Mouse (Mus musculus): ENCODE measurements around the gene Drosha.
"Not testable (repeated sequence)": the region's sequence is repeated elsewhere in the genome, so short reads cannot be mapped to it uniquely, and the experiment has no call there.

The Drosha gene

DNA sequence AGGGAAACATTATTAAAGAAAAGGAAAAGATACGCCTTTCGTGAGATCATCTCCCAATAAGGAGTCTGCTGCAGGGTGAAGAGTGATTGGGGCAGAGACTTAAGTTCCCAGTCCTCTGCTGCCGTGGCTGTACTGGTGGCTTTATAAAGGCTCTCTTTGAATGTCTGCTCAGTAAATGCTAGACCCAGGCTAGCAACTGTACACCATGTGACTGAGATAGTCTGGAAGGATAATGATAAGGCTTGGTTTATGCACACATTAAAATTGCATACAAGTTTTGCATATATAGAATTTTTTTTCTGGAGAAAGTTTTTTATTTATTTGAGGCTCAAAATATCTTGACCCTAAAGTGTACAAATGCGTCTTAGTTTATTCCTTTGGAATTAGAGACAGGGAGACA is 63.7 kb downstream of the Drosha start:
- DNase-seq: no peak

DNA sequence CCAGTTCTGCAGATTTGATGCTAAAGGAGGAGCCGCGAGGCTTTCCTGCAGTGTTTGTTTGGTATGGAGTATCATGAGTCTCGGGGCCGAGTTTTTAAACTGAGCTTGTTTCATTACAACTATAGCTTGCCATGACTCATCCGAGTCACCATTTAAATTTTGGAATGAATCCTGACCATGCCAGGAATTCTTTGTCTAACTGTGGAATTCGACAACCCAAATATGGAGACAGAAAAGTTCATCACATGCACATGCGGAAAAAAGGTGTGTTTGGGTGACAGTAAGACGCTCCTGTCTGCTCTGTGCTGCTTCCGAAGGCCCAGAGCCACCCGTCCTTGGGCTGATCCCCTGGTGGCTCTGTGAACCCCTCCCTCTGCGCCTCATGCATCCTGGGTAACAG is 65.3 kb downstream of the Drosha start:
- DNase-seq: no peak

DNA sequence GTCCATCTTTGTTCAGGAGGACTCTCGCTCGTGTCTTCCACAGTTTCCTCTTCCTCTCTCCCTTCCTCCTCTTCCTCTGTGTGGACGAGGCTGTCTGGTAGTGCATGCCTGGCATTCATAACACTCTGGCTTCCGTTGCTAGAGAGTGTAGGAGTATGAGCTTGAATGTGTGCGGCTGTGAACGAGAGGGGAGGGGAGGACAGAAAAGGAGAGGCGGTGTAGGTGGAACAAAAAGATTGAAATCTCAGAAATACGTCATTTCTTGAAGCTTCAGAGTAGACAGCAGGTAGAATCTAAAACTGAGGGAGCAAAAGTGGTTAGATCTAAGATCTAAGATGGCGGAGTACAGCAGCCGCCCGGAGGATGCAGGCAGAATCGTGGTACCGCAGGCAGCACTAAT is 70.8 kb downstream of the Drosha start:
- DNase-seq: no peak

DNA sequence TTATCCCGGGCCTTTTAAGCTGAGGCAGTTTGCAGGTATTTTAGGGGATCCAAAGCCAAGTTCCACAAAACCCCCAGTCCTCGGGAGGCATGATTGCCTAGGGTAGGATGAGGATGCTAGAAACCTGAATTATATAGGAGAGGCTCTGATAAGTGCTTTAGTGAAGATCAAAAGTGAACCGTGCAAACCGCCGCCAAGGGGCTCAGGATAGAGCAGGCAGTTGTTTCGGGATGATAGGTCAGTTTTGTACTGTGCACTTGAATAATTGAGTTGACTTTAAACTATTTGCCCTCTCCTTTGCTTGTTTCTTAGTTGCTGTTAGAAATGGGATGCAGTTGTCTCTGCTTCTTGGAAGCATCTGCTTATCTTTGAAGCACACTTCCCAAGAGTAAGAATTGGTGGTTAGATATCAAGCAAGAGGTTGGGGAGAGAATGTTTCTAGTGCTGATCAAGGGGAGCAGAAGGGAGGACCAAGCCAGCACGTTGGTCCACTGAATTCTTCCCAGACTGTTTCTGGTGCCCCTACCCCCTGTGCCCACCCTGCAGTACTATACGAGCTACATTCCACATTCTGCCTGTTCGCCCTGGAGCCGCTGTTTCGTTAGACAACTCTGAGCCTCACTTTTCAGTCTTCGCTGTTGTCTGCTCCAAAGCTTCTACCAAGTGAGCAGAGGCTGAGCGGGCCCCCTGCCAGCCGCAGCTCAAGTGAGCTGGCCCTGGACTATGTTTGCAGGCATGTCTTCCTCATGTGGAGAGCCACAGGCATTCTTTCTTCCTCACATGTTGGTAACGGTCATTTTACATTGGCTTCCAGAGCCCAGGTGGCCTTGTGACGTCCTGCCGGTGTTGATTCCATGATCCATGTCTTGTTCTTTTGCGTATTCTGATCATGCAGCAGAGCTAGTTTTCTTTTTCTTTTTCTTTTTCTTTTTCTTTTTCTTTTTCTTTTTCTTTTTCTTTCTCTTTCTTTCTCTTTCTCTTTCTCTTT is 71.7 kb downstream of the Drosha start:
- DNase-seq: no peak

DNA sequence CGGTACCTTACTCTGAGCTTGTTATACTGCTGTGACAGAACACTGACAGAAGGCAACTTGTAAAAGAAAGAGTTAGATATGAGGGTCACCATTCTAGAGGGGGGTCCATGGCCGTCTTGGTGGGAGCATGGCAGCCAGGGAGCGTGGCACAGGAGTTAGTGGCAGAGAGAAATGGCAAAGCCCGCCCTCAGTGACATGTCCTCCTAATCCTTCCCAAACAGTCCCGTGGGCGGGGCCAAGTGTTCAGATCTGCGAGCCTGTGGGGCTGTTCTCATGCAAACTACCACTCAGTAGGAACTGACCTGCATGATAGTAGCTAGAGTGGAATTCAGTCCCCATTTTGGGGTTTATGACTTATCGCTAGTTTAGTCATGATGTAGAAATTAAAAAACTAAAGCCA is 73.2 kb downstream of the Drosha start:
- no peak for DNase-seq

DNA sequence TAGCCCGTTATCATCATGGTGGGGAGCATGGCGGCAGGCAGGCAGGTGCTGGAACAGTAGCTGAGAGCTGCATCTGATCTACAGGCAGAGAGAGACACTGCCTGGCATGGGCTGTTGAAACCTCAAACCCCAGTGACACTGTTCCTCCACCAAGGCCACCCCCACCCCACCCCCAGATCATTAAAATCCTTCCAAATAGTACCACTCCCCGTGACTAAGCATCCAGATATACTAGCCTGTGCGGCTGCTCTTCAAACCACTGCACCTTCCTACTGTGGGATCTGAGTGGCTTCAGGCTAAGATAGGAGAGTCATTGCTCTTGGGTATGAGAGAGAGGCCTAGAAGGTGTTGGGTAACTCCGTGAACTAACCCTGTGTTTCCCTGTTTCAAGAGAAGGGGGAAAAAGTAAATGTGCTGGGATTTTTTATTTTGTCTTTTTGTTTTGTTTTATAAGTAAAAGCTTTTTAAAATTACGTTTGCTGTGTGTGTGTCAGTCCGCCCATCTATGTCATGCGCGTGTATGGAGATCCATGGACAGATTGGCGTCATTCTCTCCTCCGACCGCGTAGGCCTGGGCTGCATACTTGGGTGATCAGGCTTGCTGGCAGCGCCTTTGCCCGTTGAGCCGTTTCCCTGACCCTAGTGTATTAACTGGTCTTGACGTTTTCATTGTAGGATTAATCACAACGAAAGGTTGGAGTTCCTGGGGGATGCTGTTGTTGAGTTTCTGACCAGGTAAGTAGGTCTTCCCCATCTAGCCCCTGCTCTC is 76.0 kb downstream of the Drosha start:
- no peak for DNase-seq

DNA sequence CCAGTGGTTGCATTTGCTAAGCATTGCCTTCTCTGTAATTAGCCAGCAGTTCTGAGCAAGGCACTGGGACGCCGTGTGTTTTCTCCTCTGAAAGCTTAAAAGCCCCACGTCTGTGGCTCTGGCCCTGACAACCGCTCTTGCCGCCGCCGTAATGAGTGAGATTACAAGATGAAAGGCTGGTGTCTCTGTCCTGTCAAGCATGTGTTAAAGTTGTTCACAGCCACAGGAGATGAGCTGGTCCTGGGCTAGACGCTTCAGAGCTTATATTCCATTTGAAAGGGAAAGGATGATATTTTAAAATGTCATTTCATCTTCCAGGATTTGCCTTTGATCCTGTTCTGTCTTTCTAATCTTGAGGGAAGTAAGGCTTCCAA is 76.6 kb downstream of the Drosha start:
- no peak for DNase-seq

DNA sequence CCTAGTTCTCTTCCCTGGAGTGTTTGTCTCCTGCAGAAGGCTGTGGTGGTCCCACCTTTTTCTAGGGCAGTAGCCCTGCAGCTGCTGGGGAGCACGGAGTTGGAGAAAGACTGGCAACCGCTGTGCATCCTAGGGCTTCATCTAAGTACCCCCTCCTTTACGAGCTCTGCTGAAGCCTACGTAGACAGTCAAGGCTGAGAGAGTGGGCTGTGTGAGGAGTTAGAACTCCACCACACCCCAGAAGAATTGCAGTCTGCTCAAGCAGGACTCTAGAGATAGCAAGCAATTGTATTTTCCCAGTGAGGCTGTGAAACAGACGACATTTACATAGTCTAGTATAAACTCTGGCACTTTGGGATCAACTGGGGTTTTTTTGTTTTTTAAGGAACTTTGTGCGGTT is 79.8 kb downstream of the Drosha start:
- no peak for DNase-seq

DNA sequence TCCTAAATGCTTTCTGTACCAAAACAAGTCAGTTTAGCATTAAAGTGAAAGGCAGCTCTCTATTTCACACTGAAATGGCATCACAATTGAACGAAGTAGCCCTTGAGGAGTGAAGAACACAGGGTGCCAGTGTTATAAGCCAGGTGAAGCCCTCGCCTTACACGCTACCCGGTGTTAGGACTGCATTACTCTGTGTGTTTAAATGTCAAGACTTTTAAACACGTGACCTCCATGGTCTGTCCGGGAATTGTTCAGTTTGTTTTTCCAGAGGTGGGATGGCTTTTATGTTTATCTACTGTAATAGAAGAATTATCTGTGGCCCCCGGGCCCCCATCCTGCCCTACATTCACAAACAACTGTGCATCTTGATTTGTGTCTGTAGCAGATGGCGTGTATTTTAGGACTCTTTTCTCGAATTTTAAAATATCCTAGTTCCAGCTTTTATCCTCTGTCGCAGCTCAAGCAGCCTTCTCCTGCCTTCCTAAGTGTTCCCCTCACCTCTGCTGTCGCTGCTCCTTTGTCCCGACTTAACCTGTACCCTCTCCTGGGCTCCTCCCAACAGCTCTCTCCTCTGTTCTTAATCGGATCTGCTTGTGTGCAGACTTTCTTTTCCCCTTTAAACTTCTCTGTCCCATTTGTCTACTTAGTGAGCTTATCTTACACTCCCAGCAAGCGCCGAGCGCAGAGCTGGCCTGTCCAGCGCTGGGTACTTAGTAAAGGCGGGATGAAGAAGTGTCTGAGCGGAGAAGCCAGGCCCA is 83.5 kb downstream of the Drosha start:
- DNase-seq: no peak

DNA sequence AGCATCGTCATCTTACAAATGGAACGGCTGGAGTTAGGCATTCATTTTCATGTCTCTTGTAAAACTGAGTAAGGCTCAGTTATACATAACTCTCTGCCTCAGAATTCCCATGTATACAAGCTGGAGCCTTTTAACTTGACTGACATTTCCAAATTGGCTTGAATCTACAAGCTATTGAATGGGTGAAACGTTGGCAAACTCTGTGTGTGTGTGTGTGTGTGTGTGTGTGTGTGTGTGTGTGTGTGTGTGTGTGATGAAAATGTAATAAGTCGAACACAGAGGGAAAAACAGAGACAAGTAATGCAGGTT is 84.1 kb downstream of the Drosha start:
- DNase-seq: no peak

DNA sequence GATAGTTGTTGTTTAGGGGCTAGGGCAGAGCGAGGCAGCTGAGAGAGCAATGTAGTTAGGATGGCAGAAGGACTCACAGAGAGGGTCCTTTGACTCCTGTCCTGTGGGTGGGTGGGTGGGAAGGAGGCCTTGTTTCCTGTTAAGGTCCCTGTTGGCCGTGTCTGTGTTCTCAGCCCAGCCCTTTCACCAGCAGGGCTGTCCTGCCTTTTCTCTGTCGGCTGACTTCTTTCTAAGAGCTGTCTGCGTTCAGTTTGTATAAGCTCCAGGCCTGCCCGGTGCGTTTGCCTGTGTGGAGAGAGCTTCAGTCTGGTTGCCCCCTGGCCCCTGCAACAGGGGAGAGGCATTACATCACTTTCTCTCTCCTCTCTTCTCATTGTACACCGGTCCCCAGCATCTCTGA is 84.6 kb downstream of the Drosha start:
- no peak for DNase-seq

DNA sequence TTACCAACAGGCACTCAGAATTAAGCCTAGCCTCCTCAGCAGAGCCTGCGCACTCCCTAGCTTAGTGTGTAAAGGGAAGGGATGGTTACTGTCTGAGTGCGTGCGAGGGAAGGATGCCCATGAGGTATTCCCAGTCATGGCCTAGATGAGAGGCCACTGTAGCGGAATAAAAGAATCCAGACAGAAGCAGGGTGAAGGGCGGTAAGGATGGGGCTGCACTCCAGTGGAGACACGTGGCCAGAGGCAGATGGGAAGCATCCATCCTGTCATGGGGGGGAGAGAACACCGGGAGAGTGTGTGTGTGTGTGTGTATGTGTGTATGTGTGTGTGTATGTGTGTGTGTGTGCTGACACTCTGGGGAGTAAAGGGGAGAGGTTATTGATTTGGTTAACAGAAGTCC is 86.5 kb downstream of the Drosha start:
- no peak for DNase-seq

DNA sequence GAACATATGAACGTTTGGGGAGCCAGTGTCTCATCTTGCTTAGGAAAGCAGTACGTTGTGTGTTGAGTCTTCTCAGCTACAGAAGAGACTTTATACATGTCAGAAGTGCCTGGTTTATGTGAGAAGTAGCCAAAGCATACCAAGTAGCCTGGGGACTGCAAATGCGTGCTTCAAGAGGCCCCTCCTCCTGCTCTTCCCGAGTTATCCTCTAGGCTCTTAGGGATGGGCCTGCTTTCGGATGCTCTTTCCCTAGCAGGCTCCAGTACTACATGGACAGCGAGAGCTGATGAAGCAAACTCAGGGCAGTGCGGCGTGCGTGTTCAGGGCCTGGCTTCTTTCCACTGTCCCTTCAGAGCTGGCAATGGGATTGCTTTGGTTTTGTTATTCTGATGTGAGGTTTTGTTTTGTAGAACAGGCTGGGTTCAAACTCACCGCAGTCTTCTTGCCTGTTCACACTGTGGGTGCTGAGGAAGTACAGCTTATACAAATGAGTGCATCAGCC is 91.8 kb downstream of the Drosha start:
- no peak for DNase-seq

DNA sequence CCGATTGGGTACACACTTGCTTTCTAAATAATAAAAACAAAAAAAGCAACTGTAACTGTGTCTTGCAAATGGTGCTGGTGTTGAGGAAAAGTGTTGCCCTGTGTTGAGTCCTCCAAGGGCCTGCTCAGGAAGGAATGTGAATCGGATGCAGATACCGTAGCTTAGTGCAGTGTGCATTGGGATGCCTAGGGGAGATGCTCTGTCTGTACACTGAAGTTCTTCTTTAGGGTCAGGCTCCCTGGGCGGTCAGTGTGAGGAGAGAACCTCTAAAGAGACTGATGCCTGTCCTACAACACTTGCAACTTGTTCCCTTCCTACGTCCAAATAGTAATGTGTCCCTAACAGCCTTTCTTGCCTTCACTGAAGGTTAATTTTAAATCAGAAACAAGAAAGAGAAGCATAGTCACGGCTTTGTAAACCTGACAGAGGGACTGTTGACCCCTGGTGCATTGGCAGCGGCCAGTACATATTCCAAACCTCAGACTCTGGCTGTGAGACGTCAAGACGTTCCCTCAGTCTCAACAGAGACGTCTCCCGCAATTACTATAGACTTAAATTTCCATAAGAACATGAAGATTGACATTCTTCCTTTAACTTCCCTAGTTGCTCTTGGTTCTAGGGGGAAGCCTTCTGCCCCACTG is 94.8 kb downstream of the Drosha start:
- not testable (repeated sequence) for DNase-seq

DNA sequence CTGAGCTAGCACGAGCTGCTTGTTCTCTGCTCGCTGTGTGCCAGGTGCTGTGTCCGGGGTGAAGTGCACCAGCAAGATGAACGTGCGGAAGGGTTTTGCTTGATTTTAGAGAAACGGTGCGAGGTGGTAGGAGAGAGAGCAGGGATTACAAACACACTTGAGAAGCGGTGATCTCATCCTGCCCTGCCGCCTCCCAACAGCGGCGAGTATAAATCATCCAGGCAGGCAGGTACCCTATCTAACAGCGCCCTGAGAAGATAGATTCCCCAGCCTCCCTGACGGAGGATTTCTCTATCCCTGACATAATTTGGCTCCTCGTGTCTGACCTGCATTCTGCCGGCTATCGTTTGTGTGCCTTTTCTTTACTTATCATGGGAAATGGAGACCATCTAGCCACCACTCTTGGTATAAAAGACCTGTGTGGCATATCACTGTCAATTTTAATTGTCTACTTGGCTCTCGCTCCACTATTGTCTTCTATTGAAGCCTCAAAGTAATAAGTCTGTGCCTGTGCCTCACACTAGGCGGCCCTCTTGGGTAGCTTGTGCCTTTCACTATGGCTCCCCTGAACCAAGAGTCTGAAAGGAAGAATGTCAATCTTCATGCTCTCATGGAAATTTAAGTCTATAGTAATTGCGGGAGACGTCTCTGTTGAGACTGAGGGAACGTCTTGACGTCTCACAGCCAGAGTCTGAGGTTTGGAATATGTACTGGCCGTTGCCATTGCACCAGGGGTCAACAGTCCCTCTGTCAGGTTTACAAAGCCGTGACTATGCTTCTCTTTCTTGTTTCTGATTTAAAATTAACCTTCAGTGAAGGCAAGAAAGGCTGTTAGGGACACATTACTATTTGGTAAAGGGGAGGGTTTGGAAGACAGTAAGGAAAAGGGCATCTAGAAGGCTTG is 95.6 kb downstream of the Drosha start:
- no peak for DNase-seq

DNA sequence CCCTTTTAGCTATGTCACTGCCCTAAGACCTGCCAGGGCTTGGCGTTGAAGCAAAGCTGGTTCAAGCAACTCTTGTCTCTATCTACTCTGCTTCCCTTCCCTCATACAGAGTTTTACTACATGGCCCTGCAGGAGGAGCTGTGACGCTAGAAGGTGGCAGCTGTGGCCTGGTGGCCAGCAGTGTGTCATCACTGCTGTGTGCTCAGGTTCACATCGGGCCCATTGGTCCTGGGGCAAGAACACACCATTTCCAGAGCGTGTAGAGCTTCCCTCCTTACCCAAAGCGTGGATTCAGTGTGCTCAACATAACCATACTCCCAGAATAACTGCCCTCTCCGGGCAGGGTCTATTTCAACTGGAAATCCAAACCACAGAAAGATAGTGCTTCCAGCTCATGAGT is 97.3 kb downstream of the Drosha start:
- no peak for DNase-seq

DNA sequence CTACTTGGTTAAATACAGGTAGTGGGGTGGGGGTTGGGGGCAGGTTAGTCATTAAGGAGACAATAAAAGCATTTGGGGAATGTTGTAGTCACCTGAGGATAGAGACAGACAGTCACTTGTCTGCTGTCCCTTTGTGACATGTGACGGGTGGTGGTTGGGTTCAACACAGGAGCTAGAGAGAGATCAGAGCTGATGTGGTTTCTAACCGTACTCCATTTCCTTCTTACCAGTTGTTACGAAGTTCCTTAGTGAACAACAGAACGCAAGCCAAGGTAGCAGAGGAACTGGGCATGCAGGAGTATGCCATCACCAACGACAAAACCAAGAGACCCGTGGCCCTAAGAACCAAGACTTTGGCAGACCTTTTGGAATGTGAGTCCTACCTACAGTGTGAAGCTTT is 99.2 kb downstream of the Drosha start:
- no peak for DNase-seq

DNA sequence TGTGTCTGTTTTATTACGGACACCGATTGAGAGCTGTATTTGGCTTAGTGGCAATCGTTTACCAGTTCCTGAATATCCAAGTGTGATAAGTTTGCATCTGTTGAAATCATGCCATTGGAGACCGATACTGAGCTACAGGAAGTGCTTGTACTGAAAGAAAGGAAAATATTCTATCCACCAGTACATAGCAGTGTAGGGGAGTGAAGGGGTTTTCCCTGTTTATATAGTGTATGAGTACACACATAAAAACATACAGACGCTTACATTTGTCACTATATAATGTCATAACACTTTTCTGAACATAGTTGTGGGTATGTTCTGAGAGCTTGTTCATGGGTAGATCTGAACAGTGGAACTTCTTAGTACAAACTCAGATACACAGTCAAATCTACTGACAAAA is 106.9 kb downstream of the Drosha start:
- DNase-seq: no peak

DNA sequence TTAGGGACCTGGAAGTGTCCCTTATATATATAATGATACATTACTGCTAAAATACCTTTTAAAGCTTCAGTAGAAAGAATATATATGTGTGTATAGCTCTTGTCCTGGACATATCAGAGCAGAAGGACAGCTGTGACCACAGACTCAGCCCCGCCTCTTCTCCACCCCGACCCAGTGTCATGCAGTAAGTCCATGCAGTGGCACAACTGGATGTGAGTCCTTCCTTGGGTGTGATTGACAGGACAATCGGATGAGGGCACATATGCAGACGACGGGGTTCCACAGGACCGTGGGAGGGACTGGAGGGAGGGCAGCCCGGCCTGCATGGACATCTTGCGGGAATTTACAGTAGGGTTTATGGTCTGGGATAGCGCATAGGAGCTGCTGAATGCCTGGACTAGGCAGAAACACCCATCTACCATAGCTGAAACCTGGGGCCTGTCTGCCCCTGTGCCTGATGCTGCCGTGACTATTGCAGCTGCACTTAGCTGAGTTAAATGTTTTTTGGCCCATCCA is 111.7 kb downstream of the Drosha start:
- no peak for DNase-seq

DNA sequence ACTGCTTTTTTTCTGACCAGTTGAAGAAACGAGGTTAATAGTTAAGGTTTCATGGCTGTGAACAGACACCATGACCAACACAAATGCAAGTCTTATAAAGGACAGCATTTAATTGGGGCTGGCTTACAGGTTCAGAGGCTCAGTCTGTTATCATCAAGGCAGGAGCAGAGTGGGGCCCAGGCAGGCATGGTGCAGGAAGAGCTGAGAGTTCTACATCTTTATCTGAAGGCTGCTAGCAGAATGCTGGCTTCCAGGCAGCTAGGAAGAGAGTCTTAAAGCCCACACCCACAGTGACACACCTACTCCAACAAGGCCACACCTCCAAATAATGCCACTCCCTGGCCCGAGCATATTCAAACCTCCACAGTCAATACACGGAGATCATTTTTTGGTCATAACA is 112.7 kb downstream of the Drosha start:
- not testable (repeated sequence) for DNase-seq

DNA sequence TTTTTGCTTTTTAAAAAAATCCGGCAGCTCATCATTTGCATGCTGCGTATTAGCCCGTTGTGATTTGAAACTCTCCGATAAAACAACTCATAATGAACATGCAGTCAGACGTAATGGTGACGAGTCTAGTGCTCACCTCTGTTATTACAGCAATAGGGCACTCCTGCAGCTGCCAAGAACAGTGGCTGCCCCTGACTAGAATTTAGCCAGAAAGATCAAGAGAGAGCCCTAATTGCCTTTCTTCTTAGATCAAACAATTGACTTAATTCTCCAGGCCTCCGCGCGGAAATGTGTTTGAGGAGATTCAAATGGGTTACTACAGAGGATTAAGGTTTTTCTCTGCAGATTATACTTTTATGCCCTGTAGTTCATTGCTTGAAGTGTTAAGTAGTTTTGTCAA is 116.5 kb downstream of the Drosha start:
- DNase-seq: no peak

Measured in spleen, adult 18-20 months (tissue).